Mouse (Mus musculus) midbrain, embryonic 14.5 days (tissue): ENCODE results near the gene Aig1. TPM values are rescaled to one million over a fixed set of nuclear protein-coding genes. Genes with fewer than 3 reads are reported as not detected.
A peak's percentile ranks its signal among the peaks of the same experiment; 100 is the strongest.

Experiments
- ATAC-seq: fragments of 200-750 bp; cut with Nextera tagmentation; 2 replicates; pipeline ENCODE4 v1.8.0; 2017; ENCODE audit warnings: moderate number of reproducible peaks, moderate library complexity; ENCODE audit not compliant: low FRiP score, low TSS enrichment
- DNase-seq: peaks from one replicate; pipeline ENCODE4 v3.0.0-alpha.2; 2015
- H3K27ac ChIP-seq: fragments of 300-500 bp; sonication (generic); replicated peaks from 2 replicates; pipeline ENCODE4 v1.5.1; 2014; ENCODE audit warnings: mild to moderate bottlenecking, low read depth, low read length, moderate library complexity
- H3K27me3 ChIP-seq: fragments of 300-500 bp; sonication (generic); 2 replicates; pipeline ENCODE4 v1.6.1; 2014; ENCODE audit warnings: low read length, control low read depth, mixed read lengths; ENCODE audit not compliant: control insufficient read depth, insufficient read depth
- H3K36me3 ChIP-seq: fragments of 300-500 bp; sonication (generic); 2 replicates; pipeline ENCODE4 v1.6.1; 2014; ENCODE audit warnings: low read length, control low read depth; ENCODE audit not compliant: control insufficient read depth, insufficient read depth
- H3K4me1 ChIP-seq: fragments of 300-500 bp; sonication (generic); 2 replicates; pipeline ENCODE4 v1.6.1; 2014; ENCODE audit warnings: mild to moderate bottlenecking, antibody characterized with exemption, low read length, control low read depth; ENCODE audit not compliant: control insufficient read depth, insufficient read depth
- H3K4me2 ChIP-seq: fragments of 300-500 bp; sonication (generic); 2 replicates; pipeline ENCODE4 v1.6.1; 2014; ENCODE audit warnings: mild to moderate bottlenecking, low read length, moderate library complexity
- H3K4me3 ChIP-seq: fragments of 300-500 bp; sonication (generic); replicated peaks from 2 replicates; pipeline ENCODE4 v1.5.1; 2014; ENCODE audit warnings: low read depth, low read length
- H3K9ac ChIP-seq: fragments of 300-500 bp; sonication (generic); replicated peaks from 2 replicates; pipeline ENCODE4 v1.6.1; 2014; ENCODE audit warnings: mild to moderate bottlenecking, low read length, moderate library complexity
- H3K9me3 ChIP-seq: fragments of 300-500 bp; sonication (generic); 2 replicates; pipeline ENCODE4 v1.6.1; 2016; ENCODE audit warnings: low read length, control low read depth, mixed read lengths; ENCODE audit not compliant: control insufficient read depth
- WGBS: fragments of 180-500 bp; shearing (Covaris S2); extraction: QIAGEN DNeasy Blood & Tissue Kit; methylation state at CpG from one replicate; pipeline ENCODE4 v1.1.7; 2014; 5-methylcytosine and 5-hydroxymethylcytosine counted together
- polyA plus RNA-seq: library from polyadenylated mRNA; unstranded; fragments of >200 nt; fragmentation: Nextera tagmentation; extraction: Ambion mirVana; gene quantifications from 2 replicates; pipeline ENCODE4 v1.2.1, GENCODE M21; 2014

Aig1 gene
- polyA plus RNA-seq, 1 experiment from 2014 or later = 76.0 TPM

DNA sequence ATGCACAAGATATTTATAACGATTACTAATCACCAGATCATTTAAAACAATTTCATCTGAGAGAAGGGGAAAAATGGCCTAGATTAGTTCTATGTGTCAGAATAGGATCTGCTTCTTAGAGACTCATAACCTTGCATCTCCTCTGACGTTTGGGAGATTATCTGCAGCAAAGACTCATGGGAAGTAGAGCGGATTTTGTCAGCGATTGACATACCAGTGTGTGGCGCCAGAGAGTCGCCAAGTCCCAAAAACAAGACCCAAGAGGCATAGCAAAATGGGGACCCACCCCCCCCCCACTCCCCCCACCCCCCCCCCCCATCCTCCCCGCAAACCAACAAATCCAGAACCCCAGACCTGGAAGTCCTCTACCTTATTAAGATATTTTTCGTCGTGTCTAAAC lies 13.7 kb upstream of the Aig1 start:
- Histone ChIP-seq H3K9ac (no peak overlapping the region), H3K4me2 (no peak overlapping the region), H3K4me1 (no peaks in the 10 kb centered on the region), H3K27me3 (no peaks in the 10 kb centered on the region), H3K27ac (no peak overlapping the region), H3K36me3 (no peaks in the 10 kb centered on the region), H3K4me3 (no peak overlapping the region), H3K9me3 (no peaks in the 10 kb centered on the region)
- ATAC-seq (no peak), DNase-seq (no peak)
- 65% methylated on average over 9 of the region's 9 CpGs for WGBS

DNA sequence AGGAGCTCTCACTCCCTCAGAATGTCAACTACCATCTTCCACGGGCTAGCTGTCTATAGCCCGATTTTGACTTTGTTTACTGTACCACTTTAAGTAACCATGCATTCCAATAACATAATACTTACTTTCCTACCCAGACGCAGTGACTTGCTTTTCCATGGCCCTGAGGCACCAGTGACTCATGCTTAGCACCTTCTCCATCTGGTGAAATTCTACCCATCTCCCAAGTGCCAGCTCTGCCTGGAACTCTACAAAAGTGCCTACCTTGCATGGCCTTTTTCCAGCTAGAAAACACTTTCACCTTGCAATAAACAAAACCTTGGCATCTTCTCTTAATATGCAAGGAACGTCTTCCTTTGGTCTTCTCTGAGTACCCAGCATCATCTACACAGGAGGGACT lies 9.9 kb upstream of the Aig1 start:
- ATAC-seq (no peak), DNase-seq (no peak)
- Histone ChIP-seq H3K36me3 (no peaks in the 10 kb centered on the region), H3K27ac (no peak overlapping the region), H3K4me2 (no peak overlapping the region), H3K4me1 (no peaks in the 10 kb centered on the region), H3K4me3 (no peak overlapping the region), H3K27me3 (no peaks in the 10 kb centered on the region), H3K9ac (no peak overlapping the region), H3K9me3 (no peaks in the 10 kb centered on the region)
- 91% methylated on average over 4 of the region's 4 CpGs for WGBS

GRCm38 (mm10) chr10:13875038-13875420 lies 6.2 kb upstream of the Aig1 start:
- Histone ChIP-seq H3K4me2 (no peak overlapping the region), H3K36me3 (no peaks in the 10 kb centered on the region), H3K9me3 (no peaks in the 10 kb centered on the region), H3K4me1 (no peaks in the 10 kb centered on the region), H3K4me3 (no peak overlapping the region), H3K27ac (no peak overlapping the region), H3K27me3 (no peaks in the 10 kb centered on the region), H3K9ac (no peak overlapping the region)
- ATAC-seq (no peak), DNase-seq (no peak)
- 80% methylated on average over 4 of the region's 4 CpGs for WGBS

- H3K4me2 ChIP-seq = no peak overlapping the region
- ATAC-seq (no peak), DNase-seq (no peak)
- H3K4me3 ChIP-seq = no peak overlapping the region
- no peaks in the 10 kb centered on the region for H3K36me3 ChIP-seq
- no peaks in the 10 kb centered on the region for H3K9me3 ChIP-seq
- 86% methylated on average over 10 of the region's 10 CpGs for WGBS
- H3K9ac ChIP-seq = no peak overlapping the region
- H3K27ac ChIP-seq = no peak overlapping the region
- H3K4me1 ChIP-seq = no peaks in the 10 kb centered on the region; the same call in 1 of the 2 replicates
- H3K27me3 ChIP-seq = no peaks in the 10 kb centered on the region
These were observed 5.7 kb upstream of the Aig1 start for GRCm38 (mm10) chr10:13874301-13875037.

GRCm38 (mm10) chr10:13870531-13870930 lies 1.8 kb upstream of the Aig1 start:
- ATAC-seq = no peak
- H3K27me3 ChIP-seq = no peaks in the 10 kb centered on the region
- no peak overlapping the region for H3K27ac ChIP-seq
- no peak overlapping the region for H3K4me3 ChIP-seq
- peaks cover 16% of the 10 kb centered on the region for H3K4me1 ChIP-seq
- H3K36me3 ChIP-seq = no peaks in the 10 kb centered on the region
- no peak overlapping the region for H3K4me2 ChIP-seq
- no peak overlapping the region for H3K9ac ChIP-seq
- no peak for DNase-seq
- H3K9me3 ChIP-seq = no peaks in the 10 kb centered on the region
- 91% methylated on average over 3 of the region's 3 CpGs for WGBS

DNA sequence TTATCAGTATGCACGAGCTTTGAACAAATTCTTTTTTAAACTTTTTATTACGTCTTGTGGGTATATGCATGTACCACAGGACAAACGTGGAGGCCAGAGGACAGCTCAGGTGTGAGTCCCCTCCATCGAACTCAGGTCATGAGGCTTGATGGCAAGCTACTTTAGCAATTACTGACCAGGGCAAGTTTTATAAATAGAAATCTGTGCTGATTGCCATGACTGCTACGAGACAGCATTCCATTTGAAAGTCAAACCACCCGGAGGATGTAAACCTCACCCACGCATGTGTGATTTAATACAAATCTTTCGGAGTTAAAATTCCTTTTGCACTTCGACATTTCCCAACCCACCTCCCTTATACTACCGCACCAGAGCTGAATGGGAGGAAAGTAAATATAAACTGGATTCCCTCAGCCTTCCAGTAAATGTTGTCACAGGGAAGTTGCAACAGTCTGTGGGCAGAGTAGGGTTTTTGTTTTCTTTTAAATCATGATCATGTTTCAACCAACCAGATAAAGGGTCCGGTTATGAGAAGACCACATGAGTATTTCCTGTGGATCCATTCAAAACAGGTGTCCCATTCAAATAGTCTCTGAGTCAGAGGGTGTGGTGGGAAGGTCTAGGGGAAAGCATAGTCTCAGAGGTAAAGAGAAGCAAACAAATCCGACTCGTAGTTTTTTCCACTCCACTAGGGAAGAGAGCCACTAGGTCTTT lies 699 bp upstream of the Aig1 start:
- 56% methylated on average over 13 of the region's 13 CpGs for WGBS
- ATAC-seq = peak; percentile 22; the same call in 1 of the 2 replicates
- Histone ChIP-seq H3K4me3 (peak overlapping the region; percentile 79), H3K27me3 (no peaks in the 10 kb centered on the region), H3K9me3 (no peaks in the 10 kb centered on the region), H3K27ac (no peak overlapping the region), H3K36me3 (no peaks in the 10 kb centered on the region), H3K4me1 (peaks cover 16% of the 10 kb centered on the region), H3K9ac (peak overlapping the region; percentile 86), H3K4me2 (peak overlapping the region; percentile 85)
- DNase-seq = no peak

DNA sequence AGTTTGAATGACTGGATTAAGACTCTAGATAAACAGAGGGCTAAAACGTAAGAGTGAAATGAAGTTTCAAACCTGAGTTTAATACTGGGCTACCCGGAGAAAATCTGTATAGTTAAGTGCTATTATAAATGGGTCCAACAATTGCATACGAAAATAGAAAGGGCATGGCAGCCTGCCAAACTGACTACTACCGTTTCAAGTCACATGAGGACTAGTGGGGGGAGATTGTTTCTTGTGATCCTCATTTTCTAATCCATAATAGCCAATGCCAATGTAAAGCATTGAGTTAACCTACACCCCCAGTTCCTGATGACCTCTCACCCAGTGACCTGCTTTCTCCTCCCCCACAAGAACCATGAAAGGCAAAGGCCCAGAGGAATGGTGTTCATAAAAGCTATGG lies 2.4 kb downstream of the Aig1 start:
- DNase-seq = no peak
- H3K4me3 ChIP-seq = no peak overlapping the region
- no peak overlapping the region for H3K27ac ChIP-seq
- 55% methylated on average over 4 of the region's 4 CpGs for WGBS
- H3K9me3 ChIP-seq = no peaks in the 10 kb centered on the region
- no peak overlapping the region for H3K4me2 ChIP-seq
- H3K36me3 ChIP-seq = no peaks in the 10 kb centered on the region
- H3K27me3 ChIP-seq = no peaks in the 10 kb centered on the region
- peaks cover 21% of the 10 kb centered on the region for H3K4me1 ChIP-seq
- H3K9ac ChIP-seq = no peak overlapping the region
- no peak for ATAC-seq

DNA sequence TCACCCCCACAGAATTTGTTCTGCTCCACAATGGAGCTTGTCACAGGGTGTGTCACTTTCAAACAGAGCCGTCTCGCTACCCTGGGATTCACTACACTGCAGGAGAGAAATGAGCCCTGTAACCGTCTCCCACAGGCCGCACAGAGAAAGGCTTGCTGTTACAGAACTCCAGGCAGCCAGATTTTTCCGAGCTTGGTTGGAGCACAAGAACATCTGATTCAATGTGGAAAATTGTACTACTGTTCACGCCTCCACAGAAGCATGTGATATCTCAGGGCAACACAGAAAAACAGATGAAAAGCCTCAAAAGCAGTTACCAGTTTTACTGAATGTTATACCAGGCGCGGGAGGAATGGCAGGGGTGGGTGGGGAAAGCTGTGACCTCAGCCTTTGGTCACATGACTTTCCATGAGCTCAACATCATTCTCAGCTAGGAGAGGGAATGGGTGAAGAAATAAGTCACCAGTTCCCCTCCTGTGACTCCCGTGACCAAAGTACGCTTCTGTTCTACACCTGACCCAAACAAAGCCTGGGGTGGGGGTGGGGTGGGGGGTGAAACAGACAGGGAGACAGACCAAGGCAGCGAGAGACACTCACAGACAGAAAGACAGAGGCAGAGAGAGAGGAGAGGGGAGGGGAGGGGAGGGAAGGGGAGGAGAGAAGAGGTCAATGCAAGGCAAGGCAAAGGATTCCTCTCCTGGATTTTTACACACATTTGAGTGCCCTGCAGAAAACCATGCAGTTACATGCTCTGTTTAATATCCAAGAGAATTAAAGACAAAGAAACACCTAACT lies 7.5 kb downstream of the Aig1 start:
- H3K4me1 ChIP-seq = 0 out of 2 replicates have a peak, but pooled peaks cover 8% of the 10 kb centered on the region
- 6% methylated on average over 11 of the region's 11 CpGs for WGBS
- 0 out of 2 replicates have a peak overlapping the region, but pooled peaks have one; percentile 14 for H3K9ac ChIP-seq
- DNase-seq (peak; percentile 69), ATAC-seq (peak; percentile 79)
- H3K4me3 ChIP-seq = peak overlapping the region; percentile 12
- H3K9me3 ChIP-seq = no peaks in the 10 kb centered on the region
- H3K27ac ChIP-seq = peak overlapping the region; percentile 72
- H3K36me3 ChIP-seq = no peaks in the 10 kb centered on the region
- peak overlapping the region; percentile 44 for H3K4me2 ChIP-seq
- H3K27me3 ChIP-seq = no peaks in the 10 kb centered on the region
